Mouse (Mus musculus) kidney, adult 2 months (tissue): ENCODE results near the gene Exd2. TPM values are rescaled to one million over a fixed set of nuclear protein-coding genes. Genes with fewer than 3 reads are reported as not detected.

Experiments used
- DNase-seq: peaks from one replicate; pipeline ENCODE4 v3.0.0; 2021
- H3K27ac ChIP-seq: fragments of 200-500 bp; 2 replicates; pipeline ENCODE4 v1.5.1; 2012; ENCODE audit warnings: low read depth, low read length, control low read depth, inconsistent platforms; ENCODE audit not compliant: insufficient read depth
- H3K27me3 ChIP-seq: fragments of 200-500 bp; replicated peaks from 2 replicates; pipeline ENCODE4 v1.6.1; 2012; ENCODE audit warnings: mild to moderate bottlenecking, moderate library complexity, low read length, inconsistent platforms; ENCODE audit not compliant: control insufficient read depth, insufficient read depth
- H3K36me3 ChIP-seq: fragments of 200-500 bp; 2 replicates; pipeline ENCODE4 v1.6.1; 2012; ENCODE audit warnings: mild to moderate bottlenecking, moderate library complexity, low read length, inconsistent platforms; ENCODE audit not compliant: control insufficient read depth, insufficient read depth
- H3K4me1 ChIP-seq: fragments of 200-500 bp; 2 replicates; pipeline ENCODE4 v1.6.1; 2011; ENCODE audit warnings: low read length; ENCODE audit not compliant: control insufficient read depth, insufficient read depth
- H3K4me3 ChIP-seq: fragments of 200-500 bp; 2 replicates; pipeline ENCODE4 v1.5.1; 2011; ENCODE audit warnings: mild to moderate bottlenecking, low read depth, low read length, control low read depth; ENCODE audit not compliant: insufficient read depth
- CTCF ChIP-seq: fragments of 200-500 bp; conservative IDR thresholded peaks from 2 replicates; pipeline ENCODE4 v1.5.1; 2011; ENCODE audit warnings: low read depth, mild to moderate bottlenecking, control low read depth, low read length, moderate library complexity, mixed read lengths; ENCODE audit not compliant: insufficient read depth, insufficient read length
- POLR2A ChIP-seq: fragments of 200-500 bp; IDR thresholded peaks from one replicate; pipeline ENCODE4 v1.6.1; 2011; ENCODE audit warnings: low read depth, low read length, control low read depth
- WGBS: fragments of 180-500 bp; shearing (Covaris S2); methylation state at CpG from one replicate; pipeline ENCODE4 v1.1.7; 2018; 5-methylcytosine and 5-hydroxymethylcytosine counted together
- polyA plus RNA-seq: library from polyadenylated mRNA; depleted of rRNA; stranded (reverse); fragments of >200 nt; gene quantifications from 2 replicates; pipeline ENCODE4 v1.2.3, GENCODE M21; 2012

Exd2 gene
- polyA plus RNA-seq, 1 experiment: 12.1 TPM

DNA sequence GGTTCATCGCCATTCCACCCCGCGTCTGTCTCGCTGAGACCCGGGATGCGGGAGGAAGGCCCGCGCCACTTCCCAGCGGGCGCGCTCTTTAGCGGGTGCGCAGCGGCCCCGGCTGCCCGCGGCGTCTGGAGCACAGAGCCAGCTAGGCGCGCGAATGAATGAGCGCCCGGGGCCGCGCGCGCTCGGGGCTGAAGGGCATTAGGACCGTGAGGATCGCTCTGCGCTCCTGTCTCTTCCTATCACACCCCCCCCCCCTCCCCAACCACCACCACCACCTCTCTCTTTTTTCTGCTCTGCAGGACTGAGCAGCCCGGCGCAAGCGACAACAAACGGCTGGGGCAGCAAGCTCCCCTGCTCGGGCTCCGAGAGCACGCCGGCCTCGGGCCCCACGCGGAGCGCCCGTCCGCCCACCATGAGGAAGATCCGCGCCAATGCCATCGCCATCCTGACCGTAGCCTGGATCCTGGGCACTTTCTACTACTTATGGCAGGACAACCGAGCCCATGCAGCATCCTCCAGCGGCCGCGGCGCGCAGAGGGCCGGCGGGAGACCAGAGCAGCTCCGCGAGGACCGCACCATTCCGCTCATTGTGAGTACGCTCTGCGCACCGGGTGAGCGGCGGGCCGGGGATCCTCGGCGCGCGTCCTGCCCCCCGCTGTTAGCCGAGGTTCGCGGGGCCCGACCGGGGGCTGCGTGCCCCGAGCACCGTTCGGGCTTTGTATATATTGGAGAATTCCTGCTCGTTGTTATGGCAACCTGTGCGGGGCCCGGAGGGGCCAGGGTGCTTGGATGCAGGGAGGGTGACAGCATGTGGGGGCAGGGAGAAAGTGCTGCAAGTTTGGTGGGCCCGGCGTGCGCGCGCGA lies 56.1 kb downstream of the Exd2 start:
- Histone ChIP-seq H3K27me3 (peaks cover 4% of the 10 kb centered on the region), H3K27ac (no peak overlapping the region), H3K4me1 (no peaks in the 10 kb centered on the region), H3K36me3 (no peaks in the 10 kb centered on the region), H3K4me3 (peak overlapping the region; percentile 48; the same call in 1 of the 2 replicates)
- DNase-seq: no peak
- 1% methylated on average over 80 of the region's 90 CpGs for WGBS
- TF ChIP-seq CTCF (no peak), POLR2A (no peak)

- DNase-seq: no peak
- no peak overlapping the region for H3K27ac ChIP-seq
- H3K4me3 ChIP-seq: 0 out of 2 replicates have a peak overlapping the region, but pooled peaks have one; percentile 3
- 3% methylated on average over 43 of the region's 43 CpGs for WGBS
- peaks cover 4% of the 10 kb centered on the region for H3K27me3 ChIP-seq
- H3K36me3 ChIP-seq: no peaks in the 10 kb centered on the region
- no peaks in the 10 kb centered on the region for H3K4me1 ChIP-seq
- no peak for TF ChIP-seq POLR2A
- no peak for TF ChIP-seq CTCF
These were observed 56.9 kb downstream of the Exd2 start for GRCm38 (mm10) chr12:80519621-80520332.

DNA sequence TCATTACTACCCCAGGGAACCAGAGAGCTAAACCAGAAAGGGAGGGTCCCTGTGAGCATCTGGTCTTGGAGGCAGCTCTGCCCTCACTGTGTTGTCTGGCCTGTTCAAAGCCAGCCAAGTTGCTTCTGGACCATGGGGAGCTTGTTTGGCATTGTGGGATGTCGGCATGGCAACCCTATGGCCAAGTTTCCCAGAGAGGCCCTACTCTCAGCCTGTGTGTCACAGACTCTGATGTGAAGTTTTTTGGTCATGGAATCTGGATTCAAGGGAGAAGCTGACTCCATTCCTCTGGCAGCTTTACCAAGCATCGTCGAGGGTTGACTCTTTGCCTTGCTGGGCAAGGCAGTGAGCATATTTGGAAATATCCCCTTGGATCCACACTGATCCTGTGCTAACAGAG lies 59.1 kb downstream of the Exd2 start:
- peaks cover 4% of the 10 kb centered on the region for H3K27me3 ChIP-seq
- DNase-seq: no peak

GRCm38 (mm10) chr12:80524276-80524921 lies 61.5 kb downstream of the Exd2 start:
- Histone ChIP-seq H3K4me1 (no peaks in the 10 kb centered on the region), H3K27me3 (peaks cover 2% of the 10 kb centered on the region), H3K36me3 (no peaks in the 10 kb centered on the region), H3K4me3 (no peak overlapping the region), H3K27ac (no peak overlapping the region)
- TF ChIP-seq POLR2A (no peak), CTCF (no peak)
- 41% methylated on average over 12 of the region's 12 CpGs for WGBS
- no peak for DNase-seq

More for the DNA sequence above, 59.1 kb downstream of the Exd2 start:
- no peak overlapping the region for H3K27ac ChIP-seq
- TF ChIP-seq POLR2A (no peak), CTCF (no peak)
- no peaks in the 10 kb centered on the region for H3K4me1 ChIP-seq
- H3K4me3 ChIP-seq: no peak overlapping the region
- 81% methylated on average over 3 of the region's 3 CpGs for WGBS
- no peaks in the 10 kb centered on the region for H3K36me3 ChIP-seq

DNA sequence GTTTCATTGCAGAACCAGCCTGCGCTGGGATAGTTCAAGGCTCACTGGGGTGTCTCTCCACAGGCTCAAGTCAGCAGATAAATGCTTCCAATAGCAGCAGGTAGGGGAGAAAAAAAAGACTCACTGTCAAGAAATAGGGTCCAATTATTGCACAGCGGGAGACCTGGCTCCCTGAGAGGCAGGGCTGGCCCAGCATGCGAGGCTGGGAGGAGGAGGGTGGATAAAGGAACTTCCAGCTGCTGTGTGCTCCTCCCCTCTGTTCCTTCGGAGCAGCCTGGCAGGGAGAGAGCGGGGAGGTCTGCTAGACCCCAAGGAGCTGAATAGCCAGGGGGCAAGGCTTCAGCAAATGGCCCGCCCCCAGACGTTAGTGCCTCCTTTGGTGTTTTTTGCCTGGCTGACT lies 62.6 kb downstream of the Exd2 start:
- WGBS: 37% methylated on average over 7 of the region's 7 CpGs
- TF ChIP-seq POLR2A: no peak
- DNase-seq: no peak
- H3K27me3 ChIP-seq: no peaks in the 10 kb centered on the region
- H3K27ac ChIP-seq: no peak overlapping the region
- H3K36me3 ChIP-seq: no peaks in the 10 kb centered on the region
- H3K4me3 ChIP-seq: no peak overlapping the region
- H3K4me1 ChIP-seq: no peaks in the 10 kb centered on the region

DNA sequence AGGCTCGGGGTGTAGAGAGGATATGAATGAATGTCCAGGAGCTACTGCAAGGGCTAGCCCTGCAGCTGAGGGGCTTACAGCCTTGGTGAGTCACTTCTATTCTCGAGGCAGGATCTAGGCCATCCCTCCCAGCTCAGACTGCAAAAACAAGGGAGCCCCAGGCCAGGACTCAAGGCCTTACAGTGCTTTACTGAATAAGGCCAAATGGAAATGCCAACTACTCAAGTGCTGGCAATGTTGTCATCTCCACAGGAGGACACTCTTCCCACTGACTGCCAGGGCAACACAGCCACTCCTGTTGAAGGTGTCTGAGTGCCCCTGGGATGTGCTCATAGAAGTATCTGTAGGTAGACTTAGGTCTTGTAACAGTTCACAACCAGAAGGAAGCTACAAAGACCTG lies 63.6 kb downstream of the Exd2 start:
- no peaks in the 10 kb centered on the region for H3K36me3 ChIP-seq
- H3K27ac ChIP-seq: no peak overlapping the region
- DNase-seq: no peak
- no peak for TF ChIP-seq POLR2A
- no peak for TF ChIP-seq CTCF
- no peaks in the 10 kb centered on the region for H3K4me1 ChIP-seq
- 89% methylated on average over 2 of the region's 2 CpGs for WGBS
- H3K4me3 ChIP-seq: no peak overlapping the region
- no peaks in the 10 kb centered on the region for H3K27me3 ChIP-seq
